Mouse (Mus musculus) c-Kit-positive CD71-negative TER-119-negative erythroid progenitor cells, embryonic 14.5 days (primary cell): ENCODE measurements around the gene Lmx1b.

Source experiments
- DNase-seq: peaks from one replicate; pipeline ENCODE4 v3.0.0-alpha.2; 2013; ENCODE audit warnings: low read depth

The Lmx1b gene

DNA sequence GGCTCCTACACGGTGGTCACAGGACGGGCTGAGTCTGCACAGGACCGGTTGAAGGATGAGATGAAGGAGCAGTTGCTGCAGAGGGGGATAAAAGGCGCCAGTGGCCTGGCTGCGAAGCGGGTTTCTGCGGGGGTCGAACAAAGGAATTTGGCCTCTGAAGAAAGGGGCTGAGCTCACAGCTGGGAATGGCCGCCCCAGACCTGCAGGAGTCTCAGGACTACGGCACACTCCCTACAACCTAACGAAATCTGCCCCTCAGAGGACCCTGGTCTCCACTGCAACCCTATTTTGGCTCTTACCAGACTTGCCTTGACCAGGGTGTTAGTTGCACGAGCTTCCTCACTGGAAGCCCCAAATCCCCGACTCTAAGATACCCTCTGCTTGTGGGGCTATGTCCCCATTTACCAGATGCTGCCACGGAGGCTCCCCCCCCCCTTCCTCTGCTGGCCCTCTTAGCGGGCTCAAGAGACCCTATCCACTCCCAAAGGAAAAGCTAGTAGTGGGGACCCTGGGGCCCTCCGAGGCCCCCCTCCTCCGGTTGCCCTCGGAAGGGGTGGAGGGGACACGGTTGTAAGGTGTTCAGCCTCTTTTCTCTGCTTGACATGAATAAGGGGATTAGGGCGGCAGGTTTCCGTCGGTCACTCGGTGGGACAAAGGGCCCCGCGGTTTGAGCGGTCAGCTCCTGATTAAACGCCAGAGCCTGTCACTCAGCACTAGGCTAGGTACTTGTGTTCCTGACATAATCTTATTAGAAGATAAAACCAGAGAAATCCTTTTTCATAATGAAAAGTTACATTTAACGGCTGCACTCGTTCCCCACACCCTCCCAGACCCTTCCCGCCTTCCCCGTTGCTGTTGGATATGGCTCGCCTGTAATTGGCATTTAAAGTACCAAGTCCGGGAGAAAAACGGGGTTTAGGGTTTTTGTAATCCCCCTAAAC lies 10.0 kb downstream of the Lmx1b start:
- DNase-seq = no peak

GRCm38 (mm10) chr2:33629641-33630040 lies 10.7 kb downstream of the Lmx1b start:
- no peak for DNase-seq

DNA sequence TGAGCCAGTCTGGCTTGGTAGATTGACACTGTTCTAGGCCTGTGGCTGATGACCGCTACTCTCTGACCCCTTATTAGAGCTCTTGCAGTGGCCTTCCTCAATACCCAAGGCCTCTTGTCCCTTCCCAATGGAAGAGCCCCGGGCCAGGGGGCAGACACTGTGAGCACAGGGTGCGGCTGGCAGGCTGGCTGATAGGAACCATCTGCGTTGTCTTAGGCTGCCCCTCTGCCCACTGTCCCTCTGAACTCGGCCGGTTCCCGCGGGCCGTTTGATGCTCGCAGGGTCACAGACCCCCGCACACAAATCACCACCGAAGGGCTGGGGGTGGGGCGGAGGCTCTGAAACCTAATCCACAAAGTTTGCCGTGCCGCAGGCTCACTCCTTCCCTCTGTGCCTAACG lies 11.5 kb downstream of the Lmx1b start:
- no peak for DNase-seq

DNA sequence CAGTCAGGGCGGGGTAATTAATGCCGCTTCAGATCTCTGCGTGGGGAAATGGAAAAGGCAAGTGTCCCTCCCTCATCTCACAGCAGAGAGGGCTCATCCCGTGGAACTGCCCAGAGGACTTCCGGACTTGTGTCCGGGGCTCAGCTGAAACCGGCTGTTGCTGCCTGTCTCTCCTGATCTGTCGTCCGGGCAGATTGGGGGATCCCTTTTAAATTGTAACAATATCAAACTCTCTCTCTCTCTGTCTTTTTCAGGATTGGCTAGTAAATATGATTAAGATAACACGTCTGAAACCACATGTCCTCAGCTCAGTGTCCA lies 13.3 kb downstream of the Lmx1b start:
- no peak for DNase-seq

DNA sequence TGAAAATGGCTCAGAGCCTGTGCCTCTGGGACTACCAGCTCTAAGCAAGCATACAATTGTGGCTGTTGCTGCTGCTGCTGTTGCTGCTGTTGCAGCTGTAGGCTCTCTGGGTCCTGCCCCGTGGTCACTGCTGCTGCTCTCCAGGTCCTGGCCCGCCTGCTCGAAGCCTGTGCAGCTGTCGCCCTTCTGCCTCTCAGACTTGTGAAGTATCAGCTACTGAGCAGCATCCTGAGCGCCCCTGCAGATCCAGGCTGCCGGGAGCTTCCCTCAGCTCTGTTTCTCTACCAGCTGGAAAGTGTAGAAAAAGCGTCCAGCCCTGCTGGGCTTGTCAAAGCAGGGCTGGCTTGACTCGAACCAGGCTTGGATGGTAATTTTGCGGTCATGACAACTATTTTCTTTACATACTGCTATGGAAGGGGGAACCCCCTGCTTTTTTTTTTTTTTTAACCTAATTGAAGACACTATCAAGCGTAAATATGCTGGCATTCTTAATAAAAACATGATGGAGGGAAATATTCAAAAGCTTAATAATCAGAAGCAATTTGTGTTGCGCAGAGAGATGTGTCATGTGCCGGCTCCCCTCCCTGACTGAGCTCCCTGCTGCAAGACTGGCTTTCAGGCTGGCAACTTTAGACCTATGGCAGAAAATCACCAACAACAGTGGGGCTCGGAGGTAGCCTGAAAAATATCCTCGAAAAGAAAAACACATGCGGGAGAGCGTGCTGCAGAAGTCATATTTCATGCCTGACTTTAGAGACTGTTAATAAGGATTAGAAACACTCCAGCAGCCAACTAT lies 13.9 kb downstream of the Lmx1b start:
- DNase-seq = no peak

- DNase-seq = no peak
These were observed 22.6 kb downstream of the Lmx1b start for GRCm38 (mm10) chr2:33617670-33618069.

- DNase-seq = no peak
These were observed 23.9 kb downstream of the Lmx1b start for GRCm38 (mm10) chr2:33616411-33616843.

- DNase-seq = no peak
These were observed 24.4 kb downstream of the Lmx1b start for GRCm38 (mm10) chr2:33615843-33616344.

DNA sequence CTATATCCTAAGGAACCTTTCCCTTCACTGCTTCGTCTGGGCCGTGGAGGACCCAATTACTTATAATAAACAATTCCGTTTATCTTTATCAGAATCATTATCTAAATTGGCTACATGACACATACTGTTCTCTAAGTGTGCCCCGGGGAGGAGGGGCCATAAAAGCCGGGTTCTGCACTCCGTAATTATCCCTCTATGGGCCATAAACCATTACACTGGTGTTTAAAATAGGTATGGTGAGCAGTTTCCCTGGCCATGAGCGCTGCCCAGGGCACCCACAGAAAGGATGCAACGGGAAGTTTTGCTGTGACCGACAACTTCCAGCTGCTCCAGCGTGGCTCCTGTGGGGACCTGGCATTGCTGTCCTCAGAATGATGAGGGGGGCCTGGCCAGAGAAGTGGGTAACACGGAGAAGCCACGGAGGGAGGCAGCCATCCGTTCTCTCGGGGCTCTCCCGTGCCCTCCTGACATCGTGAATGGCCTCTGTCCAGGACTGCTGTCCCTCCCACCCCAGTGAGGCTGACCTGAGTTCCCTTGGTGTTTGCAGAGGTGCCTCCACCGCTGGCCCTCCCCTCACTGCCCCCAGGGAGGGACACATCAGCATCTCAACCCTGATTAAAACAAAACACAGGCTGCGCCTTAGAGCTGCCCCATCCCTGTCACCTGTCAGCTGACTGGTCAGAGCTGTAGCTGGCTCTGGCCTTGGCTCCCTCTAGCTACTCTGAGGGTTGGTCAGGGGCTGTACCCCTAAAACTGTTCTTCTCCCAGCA lies 34.6 kb downstream of the Lmx1b start:
- DNase-seq = no peak

- DNase-seq = no peak
These were observed 35.3 kb downstream of the Lmx1b start for GRCm38 (mm10) chr2:33604846-33605486.

DNA sequence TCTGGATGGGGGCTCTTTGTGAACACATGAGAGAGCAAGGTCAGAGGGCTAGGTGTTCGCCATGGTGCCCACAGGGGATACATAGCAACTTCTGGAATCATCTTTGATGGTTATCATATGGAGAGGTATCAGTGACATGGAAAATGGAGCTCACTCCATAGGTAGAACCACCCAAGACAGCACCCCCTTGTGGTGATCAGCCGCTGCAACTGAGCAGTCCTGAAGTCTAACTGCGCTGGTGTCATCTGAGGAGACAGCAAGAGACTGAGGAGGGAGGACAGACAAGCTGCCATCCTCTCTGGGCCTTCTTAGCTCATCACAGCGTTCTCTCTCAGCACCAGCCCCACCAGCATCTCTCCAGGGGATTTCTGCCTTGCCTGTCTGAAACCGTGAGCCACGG lies 39.8 kb downstream of the Lmx1b start:
- DNase-seq = no peak

DNA sequence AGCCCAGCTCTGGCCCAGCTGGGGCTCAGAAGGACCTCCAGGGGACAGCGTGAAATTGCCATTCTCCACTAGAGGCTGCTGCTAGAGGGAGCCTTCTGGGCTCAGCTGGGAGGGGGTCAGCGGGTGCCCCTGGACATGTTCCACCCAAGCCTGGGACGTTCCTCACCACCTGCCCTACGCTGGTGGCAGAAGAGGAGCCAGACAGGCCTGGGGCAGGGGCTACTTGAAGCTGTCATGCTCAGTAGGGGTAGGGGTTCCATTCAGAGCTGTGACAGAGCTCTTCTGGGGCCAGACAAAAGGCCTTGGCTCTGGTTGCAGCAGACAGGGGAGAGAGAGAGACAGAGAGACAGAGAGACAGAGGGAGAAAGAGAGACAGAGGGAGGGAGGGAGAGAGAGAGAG lies 42.9 kb downstream of the Lmx1b start:
- no peak for DNase-seq

GRCm38 (mm10) chr2:33595085-33595423 lies 45.3 kb downstream of the Lmx1b start:
- DNase-seq = no peak

DNA sequence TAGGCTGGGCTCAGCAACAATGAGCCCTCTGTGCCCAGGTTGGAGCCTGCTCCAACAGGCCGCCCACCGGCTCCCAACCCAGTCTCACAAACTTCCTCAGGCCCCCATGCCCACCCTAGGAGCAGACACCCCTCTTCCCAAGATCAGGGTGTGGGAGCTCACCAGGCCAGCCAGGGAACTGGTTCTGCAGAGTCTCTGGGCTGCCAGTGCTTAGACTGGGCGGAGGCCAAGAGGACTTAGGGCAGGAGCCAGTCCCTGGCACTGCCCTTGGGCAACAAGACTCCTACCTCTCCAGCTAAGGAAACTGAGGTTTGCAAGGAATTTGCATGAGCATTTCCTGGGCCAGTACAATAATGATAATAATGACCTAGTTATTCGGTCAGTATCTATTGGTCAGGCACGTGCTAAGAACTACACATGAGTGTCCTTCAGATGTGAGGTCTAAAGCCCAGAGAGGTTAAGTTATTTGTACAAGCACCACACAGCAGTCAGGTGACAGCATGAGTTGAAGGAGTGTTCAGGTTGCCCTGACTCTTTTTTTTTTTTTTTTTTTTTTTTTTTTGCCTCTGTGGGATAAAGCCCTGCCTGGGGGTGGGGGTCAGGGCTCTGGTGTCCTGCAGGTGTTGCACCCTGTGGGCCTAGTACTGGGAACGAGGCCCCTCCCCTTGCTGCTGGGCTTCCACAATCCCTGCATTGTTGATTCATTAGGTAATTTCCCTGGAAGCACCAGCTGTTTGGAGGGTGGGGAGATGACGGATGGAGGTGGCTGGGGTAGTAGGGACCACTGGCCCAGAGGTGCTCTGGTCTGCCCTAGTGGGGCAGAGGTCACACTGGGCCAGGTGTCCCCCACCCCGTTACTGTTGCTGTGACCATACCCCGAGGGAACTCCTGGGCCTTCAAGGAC lies 45.9 kb downstream of the Lmx1b start:
- no peak for DNase-seq

DNA sequence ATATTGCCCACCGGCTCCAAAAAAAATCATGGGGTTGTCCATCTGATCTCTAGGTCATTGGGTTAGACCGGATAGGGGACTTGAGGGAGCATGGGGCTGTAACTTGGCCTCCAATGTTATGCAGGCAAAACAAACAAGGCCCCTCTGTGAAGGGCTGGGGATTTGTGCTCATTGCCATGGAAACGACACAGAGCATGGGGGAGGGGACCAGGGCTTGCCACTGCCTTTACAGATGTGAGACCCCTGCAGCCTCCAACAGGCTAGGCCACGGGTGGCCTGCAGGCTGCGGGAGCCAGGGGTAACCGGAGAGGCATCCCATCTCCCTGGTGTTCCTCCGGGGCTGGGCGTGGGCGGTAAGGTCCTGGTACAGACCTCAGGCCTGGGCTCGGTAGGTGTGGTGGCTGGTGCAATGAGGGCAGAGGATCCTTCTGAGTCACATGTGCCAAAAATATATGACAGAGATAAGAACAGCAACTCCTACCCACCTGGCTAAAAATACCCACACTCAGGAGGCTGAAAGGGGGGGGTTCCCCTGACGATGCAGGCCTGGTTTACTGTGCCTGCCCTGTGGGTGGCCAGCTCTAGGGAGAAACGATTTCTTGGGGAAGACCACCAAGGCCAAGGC lies 47.3 kb downstream of the Lmx1b start:
- no peak for DNase-seq

DNA sequence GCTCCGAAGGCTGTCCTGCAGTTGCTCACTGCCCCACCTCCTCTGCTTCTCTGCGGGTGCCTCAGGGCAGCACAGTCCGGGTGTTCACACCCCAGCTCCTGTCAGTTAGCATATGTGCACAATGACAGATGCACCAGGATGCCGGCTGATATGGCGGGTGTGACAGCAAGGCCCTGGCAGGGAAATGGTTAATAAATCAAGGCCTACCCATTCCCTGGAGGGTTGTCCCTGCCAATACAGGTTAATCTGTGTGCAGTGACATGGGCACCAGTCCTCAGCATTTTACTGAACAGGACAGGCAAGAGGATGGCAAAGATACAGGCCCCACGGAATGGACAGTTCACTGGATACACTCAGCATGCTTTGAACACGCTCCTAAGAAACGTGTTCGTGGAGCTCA lies 51.0 kb downstream of the Lmx1b start:
- DNase-seq = no peak

GRCm38 (mm10) chr2:33584937-33585910 lies 55.1 kb downstream of the Lmx1b start:
- no peak for DNase-seq

DNA sequence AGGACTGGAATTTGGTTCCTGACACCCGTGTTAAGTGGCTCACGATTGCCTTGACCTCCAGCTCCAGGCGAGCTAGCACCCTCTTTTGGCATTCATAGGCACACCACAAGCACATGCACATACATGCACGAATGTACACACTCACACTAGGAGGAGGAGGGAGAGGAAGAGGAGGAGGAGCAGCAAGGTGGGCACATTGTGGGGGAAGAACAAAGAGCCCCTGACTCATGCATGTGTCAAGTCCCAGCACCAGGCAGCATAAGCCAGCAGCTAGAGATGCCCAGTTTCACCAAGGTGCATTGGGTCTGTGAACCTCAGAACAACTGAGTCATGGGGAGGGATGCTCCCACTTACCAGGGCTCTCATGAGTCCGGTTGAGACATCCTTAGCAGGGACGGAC lies 56.5 kb downstream of the Lmx1b start:
- DNase-seq = no peak

GRCm38 (mm10) chr2:33583317-33583716 lies 57.0 kb downstream of the Lmx1b start:
- no peak for DNase-seq
